Mouse (Mus musculus) embryonic facial prominence, embryonic 14.5 days (tissue): ENCODE data around the gene Ipp. TPM values are rescaled to one million over a fixed set of nuclear protein-coding genes. Genes with fewer than 3 reads are reported as not detected.

ENCODE experiments used
- ATAC-seq: fragments of 200-750 bp; cut with Nextera tagmentation; 2 replicates; pipeline ENCODE4 v1.8.0; 2017; ENCODE audit warnings: low read depth, moderate number of reproducible peaks, moderate TSS enrichment
- DNase-seq: peaks from one replicate; pipeline ENCODE4 v3.0.0-alpha.2; 2015; ENCODE audit warnings: low spot score
- H3K27ac ChIP-seq: fragments of 300-500 bp; sonication (generic); replicated peaks from 2 replicates; pipeline ENCODE4 v1.5.1; 2014; ENCODE audit warnings: low read depth, mild to moderate bottlenecking, low read length, moderate library complexity
- H3K27me3 ChIP-seq: fragments of 300-500 bp; sonication (generic); replicated peaks from 2 replicates; pipeline ENCODE4 v1.6.1; 2014; ENCODE audit warnings: low read length; ENCODE audit not compliant: control insufficient read depth, insufficient read depth
- H3K36me3 ChIP-seq: fragments of 300-500 bp; sonication (generic); 2 replicates; pipeline ENCODE4 v1.6.1; 2014; ENCODE audit warnings: low read length, mixed read lengths; ENCODE audit not compliant: control insufficient read depth, insufficient read depth
- H3K4me1 ChIP-seq: fragments of 300-500 bp; sonication (generic); 2 replicates; pipeline ENCODE4 v1.6.1; 2014; ENCODE audit warnings: antibody characterized with exemption, low read length; ENCODE audit not compliant: control insufficient read depth, insufficient read depth
- H3K4me2 ChIP-seq: fragments of 300-500 bp; sonication (generic); 2 replicates; pipeline ENCODE4 v1.6.1; 2014; ENCODE audit warnings: low read depth, mild to moderate bottlenecking, low read length, moderate library complexity, mixed read lengths
- H3K4me3 ChIP-seq: fragments of 300-500 bp; sonication (generic); 2 replicates; pipeline ENCODE4 v1.5.1; 2014; ENCODE audit warnings: low read depth, mild to moderate bottlenecking, low read length
- H3K9ac ChIP-seq: fragments of 300-500 bp; sonication (generic); 2 replicates; pipeline ENCODE4 v1.6.1; 2014; ENCODE audit warnings: low read depth, mild to moderate bottlenecking, low read length, moderate library complexity, mixed read lengths
- H3K9me3 ChIP-seq: fragments of 300-500 bp; sonication (generic); 2 replicates; pipeline ENCODE4 v1.6.1; 2016; ENCODE audit warnings: low read length; ENCODE audit not compliant: control insufficient read depth
- WGBS: fragments of 180-500 bp; shearing (Covaris S2); extraction: QIAGEN DNeasy Blood & Tissue Kit; methylation state at CpG from one replicate; pipeline ENCODE4 v1.1.7; 2014; 5-methylcytosine and 5-hydroxymethylcytosine counted together
- polyA plus RNA-seq: library from polyadenylated mRNA; unstranded; fragments of >200 nt; fragmentation: Nextera tagmentation; extraction: Ambion mirVana; gene quantifications from 2 replicates; pipeline ENCODE4 v1.2.1, GENCODE M21; 2014

Gene Ipp
- polyA plus RNA-seq, 1 experiment from 2014 or later: 3.7 TPM

- 66% methylated on average over 2 of the region's 2 CpGs for WGBS
- ATAC-seq: no peak
- no peaks in the 10 kb centered on the region for H3K4me1 ChIP-seq
- peak; percentile 74 for DNase-seq
- no peak overlapping the region for H3K9ac ChIP-seq
- no peaks in the 10 kb centered on the region for H3K27me3 ChIP-seq
- H3K4me2 ChIP-seq: no peak overlapping the region
- no peaks in the 10 kb centered on the region; the same call in 1 of the 2 replicates for H3K9me3 ChIP-seq
- H3K36me3 ChIP-seq: no peaks in the 10 kb centered on the region
- H3K4me3 ChIP-seq: no peak overlapping the region
- 0 out of 2 replicates have a peak overlapping the region, but pooled peaks have one; percentile 10 for H3K27ac ChIP-seq
These were observed 15.5 kb upstream of the Ipp start for GRCm38 (mm10) chr4:116491886-116492285.

GRCm38 (mm10) chr4:116492460-116492859 lies 14.9 kb upstream of the Ipp start:
- Histone ChIP-seq H3K36me3 (no peaks in the 10 kb centered on the region), H3K27me3 (no peaks in the 10 kb centered on the region), H3K9me3 (no peaks in the 10 kb centered on the region; the same call in 1 of the 2 replicates), H3K4me2 (no peak overlapping the region), H3K27ac (0 out of 2 replicates have a peak overlapping the region, but pooled peaks have one; percentile 10), H3K9ac (no peak overlapping the region), H3K4me3 (no peak overlapping the region), H3K4me1 (no peaks in the 10 kb centered on the region)
- no peak for ATAC-seq
- 72% methylated on average over 4 of the region's 4 CpGs for WGBS
- no peak for DNase-seq

GRCm38 (mm10) chr4:116493646-116494045 lies 13.7 kb upstream of the Ipp start:
- DNase-seq (peak; percentile 6), ATAC-seq (no peak)
- H3K4me1 ChIP-seq: no peaks in the 10 kb centered on the region
- H3K27ac ChIP-seq: no peak overlapping the region
- H3K4me2 ChIP-seq: no peak overlapping the region
- H3K4me3 ChIP-seq: no peak overlapping the region
- no peaks in the 10 kb centered on the region for H3K36me3 ChIP-seq
- WGBS: 61% methylated on average over 5 of the region's 5 CpGs
- H3K27me3 ChIP-seq: no peaks in the 10 kb centered on the region
- no peak overlapping the region for H3K9ac ChIP-seq
- no peaks in the 10 kb centered on the region; the same call in 1 of the 2 replicates for H3K9me3 ChIP-seq

- Histone ChIP-seq H3K4me3 (no peak overlapping the region), H3K27me3 (no peaks in the 10 kb centered on the region), H3K4me1 (no peaks in the 10 kb centered on the region), H3K9me3 (no peaks in the 10 kb centered on the region), H3K9ac (no peak overlapping the region), H3K27ac (no peak overlapping the region), H3K36me3 (no peaks in the 10 kb centered on the region), H3K4me2 (no peak overlapping the region)
- WGBS: 66% methylated on average over 3 of the region's 3 CpGs
- no peak for DNase-seq
- ATAC-seq: no peak
These were observed 7.4 kb upstream of the Ipp start for GRCm38 (mm10) chr4:116499978-116500377.

- 28% methylated on average over 11 of the region's 11 CpGs for WGBS
- H3K27ac ChIP-seq: peak overlapping the region; percentile 91; the same call in 1 of the 2 replicates
These were observed 394 bp upstream of the Ipp start for GRCm38 (mm10) chr4:116506886-116507424.

GRCm38 (mm10) chr4:116531109-116531508 lies 23.8 kb downstream of the Ipp start:
- H3K4me3 ChIP-seq: no peak overlapping the region
- ATAC-seq: no peak

More at GRCm38 (mm10) chr4:116506886-116507424, 394 bp upstream of the Ipp start:
- Histone ChIP-seq H3K27me3 (no peaks in the 10 kb centered on the region), H3K4me2 (peak overlapping the region; percentile 55), H3K36me3 (no peaks in the 10 kb centered on the region), H3K4me3 (peak overlapping the region; percentile 60), H3K9ac (peak overlapping the region; percentile 83), H3K9me3 (no peaks in the 10 kb centered on the region), H3K4me1 (no peaks in the 10 kb centered on the region)
- peak; percentile 9; the same call in 1 of the 2 replicates for ATAC-seq
- DNase-seq: no peak

DNA sequence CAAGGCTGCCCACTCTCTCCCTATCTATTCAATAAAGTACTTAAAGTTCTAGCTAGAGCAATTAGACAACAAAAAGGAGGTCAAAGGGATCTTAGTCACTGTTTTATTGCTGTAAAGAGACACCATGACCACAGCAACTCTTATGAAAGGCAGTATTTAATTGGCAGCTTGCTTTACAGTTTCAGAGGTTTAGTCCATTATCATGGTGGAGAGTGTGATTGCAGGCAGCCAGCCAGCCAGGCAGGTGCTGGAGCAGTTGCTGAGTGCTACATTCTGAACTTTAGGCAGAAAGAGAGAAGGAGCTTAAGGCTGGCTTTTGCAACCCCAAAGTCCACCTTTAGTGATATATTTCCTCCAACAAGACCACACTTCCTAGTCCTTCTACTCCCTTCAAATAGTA lies 29.0 kb downstream of the Ipp start:
- Histone ChIP-seq H3K27ac (no peak overlapping the region), H3K9me3 (no peaks in the 10 kb centered on the region), H3K9ac (no peak overlapping the region), H3K36me3 (peaks cover 19% of the 10 kb centered on the region), H3K27me3 (no peaks in the 10 kb centered on the region), H3K4me2 (no peak overlapping the region), H3K4me1 (no peaks in the 10 kb centered on the region), H3K4me3 (no peak overlapping the region)
- ATAC-seq: no peak
- DNase-seq: no peak

More at GRCm38 (mm10) chr4:116531109-116531508, 23.8 kb downstream of the Ipp start:
- Histone ChIP-seq H3K9ac (no peak overlapping the region), H3K4me1 (no peaks in the 10 kb centered on the region), H3K9me3 (no peaks in the 10 kb centered on the region), H3K27ac (no peak overlapping the region), H3K27me3 (no peaks in the 10 kb centered on the region), H3K36me3 (peaks cover 24% of the 10 kb centered on the region), H3K4me2 (no peak overlapping the region)
- no peak for DNase-seq
- WGBS: 63% methylated on average over 2 of the region's 2 CpGs

- Histone ChIP-seq H3K4me2 (no peak overlapping the region), H3K36me3 (peaks cover 15% of the 10 kb centered on the region), H3K27ac (no peak overlapping the region), H3K4me1 (no peaks in the 10 kb centered on the region), H3K4me3 (no peak overlapping the region), H3K27me3 (no peaks in the 10 kb centered on the region), H3K9ac (no peak overlapping the region), H3K9me3 (no peaks in the 10 kb centered on the region)
- ATAC-seq (no peak), DNase-seq (no peak)
- 80% methylated on average over 3 of the region's 3 CpGs for WGBS
These were observed 30.4 kb downstream of the Ipp start for GRCm38 (mm10) chr4:116537737-116538136.

GRCm38 (mm10) chr4:116550432-116550831 lies 43.1 kb downstream of the Ipp start:
- DNase-seq: no peak

More at GRCm38 (mm10) chr4:116550432-116550831, 43.1 kb downstream of the Ipp start:
- ATAC-seq: no peak
- no peaks in the 10 kb centered on the region for H3K4me1 ChIP-seq
- H3K4me2 ChIP-seq: no peak overlapping the region
- H3K9me3 ChIP-seq: no peaks in the 10 kb centered on the region
- peaks cover 17% of the 10 kb centered on the region for H3K36me3 ChIP-seq
- no peak overlapping the region for H3K9ac ChIP-seq
- 81% methylated on average over 1 of the region's 1 CpGs for WGBS
- H3K27me3 ChIP-seq: no peaks in the 10 kb centered on the region
- no peak overlapping the region for H3K27ac ChIP-seq
- no peak overlapping the region for H3K4me3 ChIP-seq
